Mouse (Mus musculus) hematopoietic stem cell, adult 5-6 weeks (primary cell): ENCODE results near the gene Tgfb1i1. TPM values are rescaled to one million over a fixed set of nuclear protein-coding genes. Genes with fewer than 3 reads are reported as not detected.

Source experiments
- ATAC-seq, 2 experiments: fragments of 125-278 bp in 1 of 2; replicated peaks in 1 of 2; 2 replicates each; pipeline ENCODE4 v1.8.0; 2016 to 2017; ENCODE audit warnings: inconsistent platforms in 2 of 2, mild to moderate bottlenecking in 2 of 2, moderate number of reproducible peaks in 2 of 2, low read depth in 1 of 2, moderate TSS enrichment in 1 of 2; ENCODE audit not compliant: low FRiP score in 2 of 2, poor library complexity in 2 of 2, severe bottlenecking in 2 of 2, insufficient read depth in 1 of 2, low TSS enrichment in 1 of 2
- total RNA-seq: library from RNA; stranded (forward); fragments of 172-1452, 232-1000 nt; gene quantifications from 2 replicates; pipeline ENCODE4 v1.2.3, GENCODE M21; 2017

The Tgfb1i1 gene
- total RNA-seq: 0.94 and 1.5 TPM in 2 replicates

DNA sequence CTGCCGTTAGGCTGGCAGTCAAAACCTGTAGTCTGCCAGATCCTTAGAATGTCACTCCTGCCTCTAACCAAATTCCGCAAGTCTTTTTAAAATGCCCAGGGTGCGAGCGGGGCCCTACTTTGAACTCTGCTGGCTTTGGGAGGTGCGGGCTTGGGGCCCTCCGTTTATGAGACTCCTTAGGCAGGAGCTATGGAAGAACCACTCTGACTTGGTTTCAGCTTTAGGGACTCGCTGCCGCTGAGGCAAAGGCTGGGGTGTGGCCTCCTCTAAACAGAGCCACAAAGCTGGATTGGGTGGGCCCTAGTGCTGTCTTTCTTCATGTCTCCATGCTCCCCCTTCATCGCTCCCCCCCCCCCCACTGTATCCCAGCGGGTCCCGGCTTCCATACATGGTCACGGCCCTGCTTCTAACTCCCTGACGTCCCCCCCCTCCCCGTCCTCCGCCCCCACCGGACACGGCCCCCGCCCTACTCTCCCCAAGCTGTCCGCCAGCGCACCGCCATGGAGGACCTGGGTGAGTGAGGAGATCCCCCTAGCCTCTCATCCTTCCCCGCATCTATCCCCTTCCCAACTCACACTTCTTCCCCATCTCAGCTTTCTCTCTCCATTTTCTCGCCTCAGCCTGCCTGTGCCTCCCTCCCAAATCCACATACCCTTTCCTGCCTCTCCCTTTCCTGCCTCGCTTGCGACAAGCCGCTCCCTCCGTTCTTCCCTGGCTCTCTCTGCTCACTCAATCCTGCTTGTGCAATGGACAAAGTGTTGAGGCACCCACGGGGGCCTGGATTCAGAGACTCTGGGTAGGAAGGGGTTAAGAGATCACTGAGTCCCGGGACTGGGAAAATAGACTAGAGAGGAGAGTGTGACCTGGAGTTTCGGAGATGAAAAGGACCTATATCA, at the start of gene Tgfb1i1:
Gene Tgfb1i1, plus strand, starts transcription at position 317 of the 896 bp plus-strand sequence.
- no peak for ATAC-seq

DNA sequence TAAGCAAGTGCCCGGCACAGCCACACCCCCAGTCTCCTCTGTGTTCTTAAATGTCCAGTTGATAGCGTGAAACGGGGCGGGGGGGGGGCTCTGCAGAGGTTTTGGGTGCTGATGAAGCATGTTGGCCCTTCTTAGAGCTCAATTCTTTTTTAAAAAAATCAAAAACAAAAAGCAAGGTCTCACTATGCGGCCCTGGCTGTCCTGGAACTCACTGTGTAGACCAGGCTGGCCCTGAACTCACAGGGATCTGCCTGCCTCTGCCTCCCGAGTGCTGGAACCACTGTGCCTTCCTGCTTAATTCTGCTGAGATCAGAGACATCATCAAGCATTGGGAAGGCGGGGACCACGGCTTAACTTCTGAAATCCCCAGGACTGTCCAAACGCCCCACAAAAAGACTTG, 45.0 kb upstream of the Tgfb1i1 start:
- no peak for ATAC-seq

DNA sequence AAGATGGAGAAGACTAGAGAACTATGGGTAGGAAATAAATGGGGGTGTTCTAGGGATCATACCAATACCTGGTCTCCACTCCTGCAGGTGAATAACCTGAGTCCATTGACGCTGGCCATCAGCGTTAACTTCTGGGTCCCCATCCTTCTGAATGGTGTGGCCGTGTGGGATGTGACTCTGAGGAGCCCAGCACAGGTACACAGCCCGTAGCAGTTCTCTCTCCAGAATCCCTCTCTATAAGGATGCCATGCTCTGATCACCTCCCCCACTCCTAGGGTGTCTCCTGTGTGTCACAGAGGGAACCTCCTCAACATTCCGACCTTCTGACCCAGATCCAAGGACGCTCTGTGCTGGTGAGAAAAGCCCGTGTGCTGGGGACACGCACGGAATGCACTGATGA, 43.5 kb upstream of the Tgfb1i1 start:
- ATAC-seq: no peak

DNA sequence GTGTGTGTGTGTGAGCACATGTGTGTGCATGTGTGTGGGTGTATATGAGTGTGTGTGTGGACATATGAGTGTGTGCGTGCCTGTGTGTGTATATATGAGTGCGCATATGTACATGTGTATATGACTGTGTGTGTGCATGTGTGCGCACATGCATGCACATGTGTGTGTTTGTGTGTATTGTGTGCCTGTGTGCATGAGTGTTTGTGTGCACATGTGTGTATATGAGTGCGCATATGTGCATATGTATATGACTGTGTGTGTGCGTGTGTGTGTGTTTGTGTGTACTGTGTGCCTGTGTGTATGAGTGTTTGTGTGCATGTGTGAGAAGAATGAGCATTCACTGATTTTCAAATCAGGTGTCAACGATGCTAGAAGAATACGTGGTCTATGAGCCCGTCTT, 42.4 kb upstream of the Tgfb1i1 start:
- ATAC-seq: no peak

DNA sequence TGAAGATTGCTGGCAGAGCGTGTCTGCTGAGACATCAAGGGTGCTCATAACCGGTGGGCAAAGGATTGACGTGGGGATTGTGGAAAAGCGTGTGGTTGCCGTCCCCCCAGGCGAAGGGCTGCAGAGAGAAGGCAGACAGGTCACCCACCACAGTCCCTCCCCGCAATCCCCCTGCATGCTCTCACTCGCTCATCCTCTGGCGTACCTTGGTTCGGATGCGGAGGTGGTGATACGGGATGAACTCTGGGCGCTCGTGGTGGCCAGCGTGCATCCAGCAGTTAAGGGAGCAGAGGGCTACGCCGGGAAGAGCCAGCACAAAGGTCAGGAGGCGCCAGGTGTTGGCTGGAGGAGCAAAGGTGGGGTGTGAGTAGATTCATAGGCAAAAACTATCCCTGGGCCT, 40.9 kb upstream of the Tgfb1i1 start:
- no peak for ATAC-seq

DNA sequence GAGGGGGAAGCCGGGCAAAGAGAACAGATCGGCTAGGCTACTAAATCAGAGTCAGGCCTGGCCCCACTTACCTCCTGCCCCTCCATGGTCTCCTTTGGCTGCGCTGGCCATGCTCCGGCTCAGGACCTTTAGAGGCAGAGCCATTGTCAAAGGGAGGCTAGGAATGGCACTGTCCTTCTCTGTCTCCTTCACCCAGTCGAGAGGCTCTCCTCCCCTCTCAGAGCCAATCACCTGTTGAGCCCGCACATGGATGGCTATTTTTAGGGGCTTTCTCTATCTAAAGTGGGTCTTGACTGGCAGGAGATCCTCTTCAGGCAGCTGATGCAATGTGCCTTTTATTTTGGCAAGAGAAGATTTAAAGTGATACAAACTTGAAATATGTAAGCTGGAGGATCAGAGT, 40.5 kb upstream of the Tgfb1i1 start, which contains the start of gene Cox6a2:
Gene Cox6a2, minus strand, starts transcription at position 236 of the 400 bp plus-strand sequence.
- no peak for ATAC-seq

DNA sequence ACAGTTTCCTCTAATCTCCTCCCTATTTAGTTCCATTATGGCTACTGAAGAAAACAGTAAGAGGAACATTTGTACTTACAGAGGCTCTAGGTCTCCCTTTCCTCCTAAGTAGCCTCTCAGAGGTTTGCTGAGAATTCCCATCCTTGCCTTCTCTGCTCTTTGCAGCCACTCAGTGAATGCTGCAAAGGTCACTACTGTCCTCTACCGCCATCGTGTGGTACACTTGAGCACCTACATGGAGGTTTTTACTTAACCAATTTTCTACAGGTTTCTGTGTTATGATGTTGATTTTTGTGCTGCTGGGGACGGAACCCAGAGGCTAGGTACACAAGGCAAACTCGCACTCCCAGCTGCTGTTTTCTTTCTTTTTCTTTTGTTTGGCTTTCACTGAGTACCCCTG, 38.4 kb upstream of the Tgfb1i1 start:
- peak; percentile 75; a peak in 3 of 4 replicates for ATAC-seq

DNA sequence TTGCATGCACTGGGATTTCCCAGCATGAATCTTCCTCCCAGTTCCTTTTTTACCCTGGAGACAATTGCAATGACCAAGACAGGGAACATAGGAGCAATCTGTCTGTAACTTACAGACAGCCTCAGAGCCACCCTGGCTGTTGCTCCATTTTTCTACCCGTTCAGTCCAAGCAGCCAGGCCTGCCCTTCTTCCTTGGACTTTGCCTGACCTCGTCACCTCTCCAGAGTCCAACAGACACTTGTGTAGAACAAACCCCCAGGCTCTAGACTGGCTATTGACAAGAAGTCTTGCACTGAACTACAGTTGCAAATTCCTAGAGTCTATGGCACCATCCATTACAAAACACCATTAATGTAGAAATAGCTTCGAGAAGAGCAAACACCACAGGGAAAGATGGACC, 36.8 kb upstream of the Tgfb1i1 start:
- no peak for ATAC-seq

DNA sequence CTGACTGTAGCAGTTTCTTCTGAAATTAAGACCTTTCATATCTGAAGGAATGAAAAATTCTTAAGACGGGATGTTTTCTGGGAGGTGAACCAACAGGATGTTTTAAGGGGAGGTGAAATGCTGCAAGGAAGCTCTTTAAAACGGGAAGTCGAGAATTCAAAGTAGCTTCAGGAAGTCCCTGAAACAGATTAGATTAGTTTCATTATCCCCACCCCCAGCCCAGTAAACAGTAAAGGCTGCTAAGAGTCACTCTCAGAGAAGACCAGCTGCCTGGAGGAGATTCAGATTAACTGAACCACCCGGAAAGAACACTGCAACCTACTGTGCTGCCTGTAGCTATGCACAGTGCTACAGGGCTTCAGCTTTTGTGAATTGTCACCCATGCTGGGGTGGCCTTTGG, 26.7 kb upstream of the Tgfb1i1 start:
- no peak for ATAC-seq

DNA sequence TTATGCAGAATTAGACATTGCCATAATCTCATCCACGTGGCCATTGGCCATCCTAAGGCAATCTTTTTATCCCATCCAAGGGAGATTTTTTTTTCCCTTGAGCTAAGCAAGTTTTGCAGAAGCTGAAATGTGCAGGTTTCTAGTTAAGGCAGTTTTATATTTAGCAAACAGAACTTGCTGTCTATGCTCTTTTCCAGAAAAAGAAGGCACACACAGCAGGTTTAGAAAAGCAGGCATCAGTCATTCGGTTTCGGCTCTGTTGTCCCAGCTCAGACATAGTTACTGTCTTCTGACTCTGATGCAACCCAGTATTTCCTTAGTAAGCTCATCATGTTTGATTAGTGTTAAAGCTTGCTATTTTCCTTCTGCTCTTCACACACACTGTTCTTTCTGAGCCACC, 25.7 kb upstream of the Tgfb1i1 start:
- no peak for ATAC-seq

DNA sequence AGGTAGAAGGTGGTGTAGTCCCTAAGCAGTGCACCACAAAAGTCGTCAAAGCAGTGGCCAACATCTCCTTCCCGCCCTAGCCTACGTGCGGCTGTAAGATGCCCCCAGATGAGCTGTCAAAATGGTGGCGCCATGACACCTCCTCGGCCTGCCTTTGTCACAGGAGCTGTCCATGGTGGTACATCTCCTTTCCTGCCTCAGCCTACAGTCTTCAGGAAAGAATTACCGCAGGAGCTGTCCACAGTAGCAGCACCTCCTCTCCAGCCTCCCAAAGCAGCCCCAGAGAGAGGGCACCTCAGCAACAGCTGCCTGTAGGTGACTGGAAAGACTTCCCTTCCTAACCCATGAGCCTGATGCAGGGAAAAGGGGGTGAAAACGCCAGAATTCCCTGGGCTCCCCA, 14.9 kb upstream of the Tgfb1i1 start:
- ATAC-seq: no peak

DNA sequence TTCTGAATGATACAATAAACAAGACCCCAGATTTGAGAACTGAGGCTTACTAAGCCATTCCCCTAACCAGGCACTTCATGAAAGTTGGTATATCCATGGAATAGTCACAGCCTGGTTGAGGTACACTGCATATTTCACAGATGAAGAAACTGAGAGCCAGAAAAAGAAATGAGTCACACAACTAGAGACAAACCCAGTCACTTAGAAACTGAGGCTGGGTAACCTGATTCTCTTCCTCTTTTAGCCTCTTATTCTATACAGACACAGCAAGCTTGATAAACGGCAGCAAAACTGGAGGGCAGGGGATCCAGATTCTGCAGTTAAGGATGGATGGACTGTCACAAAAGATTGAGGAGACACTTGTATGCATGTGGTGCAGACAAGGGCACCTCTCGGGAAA, 11.8 kb upstream of the Tgfb1i1 start:
- ATAC-seq: no peak

DNA sequence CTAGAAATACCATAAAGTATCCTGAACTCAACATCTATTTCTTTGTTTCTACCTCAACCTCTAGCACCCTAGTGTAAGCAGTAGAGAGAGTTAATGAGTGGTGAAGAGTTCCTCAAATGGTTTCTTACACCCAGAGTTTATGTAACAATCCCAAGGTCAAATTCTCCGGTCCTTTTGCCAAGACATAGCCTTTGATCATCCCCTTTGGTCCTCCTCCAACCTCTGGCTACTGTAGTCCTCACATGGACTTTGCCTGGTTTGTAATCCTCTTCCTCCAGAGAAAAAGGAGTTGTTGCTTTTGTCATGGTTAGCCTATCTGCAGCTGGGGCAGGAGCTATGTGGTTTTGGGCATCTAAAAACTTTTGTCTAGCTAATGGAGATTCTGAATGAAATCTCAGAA, 11.1 kb upstream of the Tgfb1i1 start:
- ATAC-seq: no peak

DNA sequence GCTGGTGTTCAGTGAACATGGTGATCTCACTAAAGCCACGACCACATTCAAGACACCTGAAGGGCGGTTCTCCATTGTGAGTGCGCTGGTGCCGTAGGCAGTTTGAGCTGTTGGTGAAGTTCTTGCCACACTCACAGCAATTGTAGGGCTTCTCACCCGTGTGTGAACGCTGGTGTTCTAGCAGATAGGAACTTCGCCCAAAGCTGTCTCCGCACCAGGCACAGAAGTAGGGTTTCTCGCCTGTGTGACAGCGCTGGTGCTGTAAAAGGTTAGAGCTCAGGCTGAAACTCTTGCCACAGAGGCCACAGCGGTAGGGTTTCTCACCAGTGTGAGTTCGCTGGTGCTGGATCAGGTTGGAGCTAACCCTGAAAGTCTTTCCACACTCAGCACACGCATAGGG, 10.2 kb upstream of the Tgfb1i1 start:
- ATAC-seq: no peak

DNA sequence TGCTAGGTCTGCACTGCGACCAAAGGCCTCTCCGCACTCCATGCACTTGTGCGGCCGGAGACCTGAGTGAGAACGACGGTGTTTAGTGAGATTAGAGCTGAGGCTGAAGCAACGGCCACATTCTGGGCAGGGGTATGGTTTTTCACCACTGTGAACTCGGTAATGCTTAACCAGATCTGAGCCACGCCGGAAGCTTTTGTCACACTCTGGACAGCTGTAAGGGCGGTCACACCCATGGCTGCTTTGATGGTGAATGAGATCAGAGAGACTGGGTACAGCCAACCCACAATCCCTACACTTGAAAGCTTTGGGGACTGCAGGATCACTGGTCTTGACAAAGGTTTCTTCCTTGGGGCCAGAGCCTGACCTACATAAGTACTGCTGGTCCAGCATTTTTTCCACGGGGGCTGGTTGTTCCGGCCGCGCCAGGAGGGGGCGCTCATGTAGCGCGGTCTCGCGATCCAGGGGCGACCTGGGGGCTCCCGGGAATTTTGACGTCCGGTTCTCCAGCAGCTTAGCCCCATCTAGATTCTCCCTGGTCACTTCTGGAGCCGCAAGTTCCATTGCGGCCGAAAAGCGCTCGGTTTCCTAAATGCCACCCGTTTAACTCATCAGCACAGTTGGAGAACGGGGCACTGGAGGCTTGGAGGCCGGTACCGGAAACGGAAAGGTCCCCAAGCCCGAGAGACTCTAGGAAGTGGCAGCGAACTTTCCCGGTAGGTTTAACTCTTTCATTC, 9.6 kb upstream of the Tgfb1i1 start, which contains the start of gene Armc5:
Gene Armc5, plus strand, starts transcription at position 487 of the 737 bp plus-strand sequence.
- ATAC-seq: peak; percentile 6 to 24; a peak in 1 of 4 replicates

DNA sequence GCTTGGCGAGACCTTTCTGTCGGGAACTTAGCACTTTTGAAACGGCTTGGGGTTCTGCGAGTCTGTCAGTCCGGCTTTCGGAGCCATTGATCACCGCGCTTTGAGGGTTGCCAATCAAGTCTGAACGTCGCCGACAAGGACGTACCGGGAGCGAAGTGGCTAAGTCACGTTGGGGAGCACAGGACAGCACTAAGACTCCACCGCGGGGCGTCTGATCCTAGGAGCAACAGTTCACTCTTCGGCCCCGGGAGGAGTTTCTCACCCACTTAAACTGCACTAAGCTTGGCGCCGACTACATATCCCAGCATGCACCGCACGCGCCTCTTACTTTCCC, 9.1 kb upstream of the Tgfb1i1 start:
- no peak for ATAC-seq

DNA sequence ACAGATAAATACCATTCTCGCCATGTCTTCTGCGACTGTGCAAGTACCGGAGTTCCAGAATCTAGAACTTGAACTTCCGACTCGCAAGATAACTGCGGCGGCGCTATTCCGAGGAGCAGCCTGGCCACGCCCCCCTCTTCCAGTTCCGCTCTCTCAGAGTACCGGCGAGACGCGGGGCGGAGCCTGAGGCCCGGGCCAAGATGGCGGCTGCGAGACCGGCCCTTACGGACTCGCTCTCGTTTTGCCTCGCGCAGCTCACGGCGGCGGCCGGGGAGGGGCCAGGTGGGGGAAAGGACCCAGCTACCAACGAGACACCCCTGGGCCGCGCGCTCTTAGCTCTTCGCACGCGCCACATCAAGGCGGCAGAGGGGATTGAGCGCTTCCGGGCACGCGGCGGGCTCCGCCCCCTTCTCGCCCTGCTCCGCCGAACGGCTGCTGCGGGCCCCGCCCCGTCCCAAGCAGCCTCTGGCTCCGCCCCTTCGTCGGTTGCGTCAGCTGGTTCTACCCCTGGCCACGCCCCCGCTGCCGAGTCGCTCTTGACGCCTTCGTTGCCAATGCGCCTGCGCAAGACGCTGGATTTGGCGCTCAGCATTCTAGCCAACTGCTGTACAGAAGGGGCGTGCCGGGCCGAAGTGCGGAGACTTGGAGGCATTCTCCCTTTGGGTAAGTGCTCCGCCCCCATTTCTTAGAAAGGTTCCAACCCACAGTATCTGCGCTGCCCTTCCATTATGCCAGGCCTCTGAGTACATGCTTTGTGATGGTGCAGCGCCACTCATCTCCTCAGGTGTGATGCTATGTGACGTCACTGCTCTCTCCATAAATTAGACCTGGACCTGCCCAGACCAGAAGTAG, 8.5 kb upstream of the Tgfb1i1 start, which contains the start of gene 9130023H24Rik:
Gene 9130023H24Rik, minus strand, starts transcription at position 105 of the 852 bp plus-strand sequence.
- ATAC-seq: peak; percentile 74 to 83

DNA sequence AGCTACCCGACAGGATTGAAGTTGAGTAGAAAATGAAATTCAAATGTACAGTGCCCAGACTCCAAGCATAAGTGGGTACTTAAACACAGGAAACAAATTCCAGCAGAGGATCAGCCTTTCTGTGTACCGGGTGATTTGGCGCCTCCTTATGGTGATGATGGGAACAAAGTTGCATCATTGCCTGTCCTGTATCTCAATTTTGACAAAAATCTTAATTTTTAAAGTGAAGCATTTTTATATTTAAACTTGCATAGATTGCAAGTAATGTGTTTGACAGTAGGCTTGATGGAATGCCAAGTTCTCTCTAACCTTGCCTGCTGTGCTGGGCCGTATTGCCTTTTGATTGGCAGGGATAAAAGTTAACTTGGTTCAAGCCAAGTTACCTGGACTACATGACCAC, 7.6 kb upstream of the Tgfb1i1 start:
- no peak for ATAC-seq
